Mouse (Mus musculus): ENCODE measurements around the gene Spdya.

DNA sequence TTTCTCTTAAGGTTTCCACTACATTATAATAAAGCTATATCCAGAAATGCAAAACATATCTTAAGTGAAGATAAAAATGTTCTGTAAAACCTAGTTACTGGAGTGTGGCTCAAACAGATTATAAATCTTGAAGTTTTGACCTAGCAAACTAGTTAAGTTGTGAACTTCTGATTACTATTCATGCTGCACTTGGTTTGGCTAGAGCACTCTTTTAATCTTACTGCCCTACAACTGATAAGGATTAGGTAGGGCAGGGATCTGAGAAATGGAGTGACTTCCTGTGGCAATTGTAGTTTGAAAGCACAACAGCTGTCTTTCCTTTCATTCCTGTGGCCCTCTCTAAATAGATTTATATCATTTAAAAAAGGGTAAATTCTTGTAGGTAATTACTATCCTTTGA, 23.8 kb upstream of the Spdya start:
- TF ChIP-seq CTCF (IDR thresholded peaks at IDR 0.05; ENCODE audit: low read depth) (no peak), EP300 (IDR thresholded peaks at IDR 0.05; ENCODE audit: low read depth) (no peak)

Measured in heart, postnatal 0 days (tissue).